In the genomic region with DNA sequence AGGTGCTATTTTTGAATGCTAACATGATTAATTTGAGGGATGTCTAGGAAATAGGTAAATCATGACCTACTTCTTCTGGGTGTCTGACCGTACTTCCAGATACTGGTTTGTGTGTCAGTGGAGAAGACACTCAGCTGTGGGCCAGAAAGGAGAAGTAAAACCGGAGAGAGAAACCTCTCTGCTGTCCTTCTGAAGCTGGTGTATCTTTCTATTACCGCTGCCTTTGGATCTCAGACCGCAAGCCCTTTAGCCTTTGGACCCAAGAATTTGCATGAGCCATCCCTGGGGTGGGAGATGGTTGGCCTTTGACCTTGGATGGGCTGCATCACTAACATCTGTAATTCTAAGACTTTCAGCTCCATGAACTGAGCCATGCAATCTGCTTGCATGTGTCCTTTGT, we compare ENCODE assay signal across 13 mouse cellular contexts.
DNase-seq lines count a peak whose midpoint lies in the region; ATAC-seq lines count a peak whose summit lies in the region.
"Had no signal": no experiment of that assay in that cellular context is flagged by ENCODE, and none has a peak within 500 bp of the region (broad histone marks: within the 10 kb centered on the region; RNA-seq: fewer than 3 reads in every experiment).

No protein-coding gene starts in this region.

- peak; percentile 17 for DNase-seq in kidney, adult 9 months
- no peak for DNase-seq in kidney, adult 11 months
- peak; percentile 8 to 17 for DNase-seq in B cell, adult 2 months
- DNase-seq in heart, adult 9 months (ENCODE audit: low spot score in 2 of 2), result no peak
- DNase-seq in Muller cell, postnatal 12 days (ENCODE audit: inconsistent ontology term), result no peak
- no peak for DNase-seq in testis, postnatal 14 days (ENCODE audit: low spot score)
- DNase-seq: cerebellum, adult 18-20 months; cerebellum, adult 9-11 months; cerebellum, postnatal 36 days; forebrain, postnatal 0 days had no signal

- 0 out of 2 replicates have a peak, but pooled peaks have one; percentile 35 for ATAC-seq in granulocyte monocyte progenitor cell, adult 5-6 weeks (replicated peaks; ENCODE audit: poor library complexity, severe bottlenecking)
- ATAC-seq in neutrophil, adult 5-6 weeks (ENCODE audit: extremely low read depth, insufficient number of reproducible peaks, low FRiP score, poor library complexity, severe bottlenecking), result 0 out of 2 replicates have a peak, but pooled peaks have one; percentile 33
- ATAC-seq: forebrain, embryonic 13.5 days; forebrain, postnatal 0 days had no signal

Comparison
In these comparisons a context has a peak if more than half of its experiments do, and no peak if none do; other contexts are left out.
1. DNase-seq: peak in kidney, adult 9 months (single experiment) and B cell, adult 2 months (2 of 2); none in kidney, adult 11 months (single experiment), heart, adult 9 months (0 of 2), Muller cell, postnatal 12 days (single experiment) and testis, postnatal 14 days (single experiment).